Mouse (Mus musculus) ES-Bruce4 (cell line): ENCODE measurements at regions not wholly inside any gene's neighbourhood (a gene's known extent, or its start where the extent isn't known, plus 50 kb on each side); places are given as distances from the start of the nearest gene placed in this dataset.

Experiments used
- CTCF ChIP-seq: IDR thresholded peaks from one replicate; pipeline ENCODE4 v1.8.1; 2011; ENCODE audit warnings: low read depth, low read length
- EP300 ChIP-seq: IDR thresholded peaks from 2 replicates; pipeline ENCODE4 v1.6.1; 2011; ENCODE audit warnings: low read depth, low read length; ENCODE audit not compliant: insufficient read depth
- POLR2A ChIP-seq: IDR thresholded peaks from one replicate; pipeline ENCODE4 v1.8.1; 2011; ENCODE audit warnings: low read length; ENCODE audit not compliant: insufficient read depth

- TF ChIP-seq CTCF (no peak), POLR2A (no peak), EP300 (no peak)
Observed at GRCm38 (mm10) chr13:31139686-31140085, 165.7 kb downstream of the Gm5447 start.
